Mouse (Mus musculus) CH12.LX (cell line): ENCODE measurements around the gene 1700009N14Rik. TPM values are rescaled to one million over a fixed set of nuclear protein-coding genes. Genes with fewer than 3 reads are reported as not detected.

Experiments
- DNase-seq: peaks from one replicate; pipeline ENCODE4 v3.0.0-alpha.2; 2013; ENCODE audit errors: extremely low read depth
- H3K27ac ChIP-seq: 2 replicates; pipeline ENCODE4 v1.5.1; 2012; ENCODE audit warnings: low read depth, mild to moderate bottlenecking, control low read depth, moderate library complexity; ENCODE audit not compliant: insufficient read depth
- H3K27me3 ChIP-seq: replicated peaks from 2 replicates; pipeline ENCODE3; 2012; ENCODE audit warnings: inconsistent platforms
- H3K36me3 ChIP-seq, 2 experiments: replicated peaks in 1 of 2; 2 replicates each; pipeline versions ENCODE3 to v1.6.1; 2012; ENCODE audit warnings: inconsistent platforms in 1 of 2, low read length in 1 of 2, mild to moderate bottlenecking in 1 of 2, mixed read lengths in 1 of 2, moderate library complexity in 1 of 2; ENCODE audit not compliant: control insufficient read depth in 1 of 2, insufficient read depth in 1 of 2
- H3K4me1 ChIP-seq, 2 experiments: 2 replicates each; pipeline ENCODE4 v1.6.1; 2012; ENCODE audit warnings: inconsistent platforms in 1 of 2, moderate library complexity in 1 of 2; ENCODE audit not compliant: insufficient read depth in 2 of 2, control insufficient read depth in 1 of 2
- H3K4me2 ChIP-seq: 2 replicates; pipeline ENCODE4 v1.6.1; 2012; ENCODE audit warnings: low read depth, mild to moderate bottlenecking, control low read depth; ENCODE audit not compliant: poor library complexity, insufficient read depth, severe bottlenecking
- H3K4me3 ChIP-seq, 3 experiments: fragments of 150-350 bp in 1 of 3; sonication (generic) in 1 of 3; replicated peaks in 1 of 3; 2 replicates each; pipeline versions ENCODE3 to v1.5.1; 2011 to 2012; ENCODE audit warnings: low read depth in 2 of 3, low read length in 2 of 3, mild to moderate bottlenecking in 2 of 3, moderate library complexity in 2 of 3, control low read depth in 1 of 3, improper control_type of control experiment in 1 of 3, inconsistent platforms in 1 of 3, mixed read lengths in 1 of 3; ENCODE audit not compliant: poor library complexity in 1 of 3
- H3K79me2 ChIP-seq: replicated peaks from 2 replicates; pipeline ENCODE4 v1.6.1; 2012; ENCODE audit warnings: mild to moderate bottlenecking, moderate library complexity; ENCODE audit not compliant: control insufficient read depth, poor library complexity, insufficient read depth, severe bottlenecking; ENCODE audit errors: extremely low read depth
- H3K9ac ChIP-seq: 2 replicates; pipeline ENCODE4 v1.6.1; 2012; ENCODE audit warnings: low read depth, mild to moderate bottlenecking, control low read depth, moderate library complexity; ENCODE audit not compliant: insufficient read depth
- H3K9me3 ChIP-seq: replicated peaks from 2 replicates; pipeline ENCODE3; 2012; ENCODE audit warnings: low read length, inconsistent platforms, mixed read lengths
- BHLHE40 ChIP-seq: IDR thresholded peaks from 2 replicates; pipeline ENCODE4 v1.6.1; 2011; ENCODE audit warnings: mild to moderate bottlenecking, low read depth, low read length, improper control_type of control experiment
- CHD1 ChIP-seq: IDR thresholded peaks from 2 replicates; pipeline ENCODE4 v1.6.1; 2012; ENCODE audit warnings: low read depth, low read length, improper control_type of control experiment, inconsistent platforms
- CHD2 ChIP-seq: IDR thresholded peaks from 2 replicates; pipeline ENCODE4 v1.6.1; 2011; ENCODE audit warnings: low read length, improper control_type of control experiment
- CTCF ChIP-seq, 2 experiments: IDR thresholded peaks in 1 of 2; conservative IDR thresholded peaks in 1 of 2; 2 replicates each; pipeline ENCODE4 v1.5.1; 2011 to 2012; ENCODE audit warnings: low read depth in 2 of 2, low read length in 2 of 2, improper control_type of control experiment in 1 of 2, inconsistent platforms in 1 of 2, mild to moderate bottlenecking in 1 of 2, moderate library complexity in 1 of 2
- E2F4 ChIP-seq: IDR thresholded peaks from 2 replicates; pipeline ENCODE4 v1.6.1; 2011; ENCODE audit warnings: low read depth, low read length, improper control_type of control experiment; ENCODE audit not compliant: insufficient replicate concordance
- ELF1 ChIP-seq: IDR thresholded peaks from 2 replicates; pipeline ENCODE4 v1.6.1; 2014; ENCODE audit warnings: low read depth, mild to moderate bottlenecking, inconsistent platforms, low read length, improper control_type of control experiment
- EP300 ChIP-seq: IDR thresholded peaks from 2 replicates; pipeline ENCODE4 v1.6.1; 2011; ENCODE audit warnings: low read length, improper control_type of control experiment
- ETS1 ChIP-seq: conservative IDR thresholded peaks from 2 replicates; pipeline ENCODE4 v1.6.1; 2012; ENCODE audit warnings: low read depth, mild to moderate bottlenecking, inconsistent platforms, low read length, improper control_type of control experiment, moderate library complexity
- GABPA ChIP-seq: IDR thresholded peaks from 2 replicates; pipeline ENCODE4 v1.6.1; 2012; ENCODE audit warnings: low read depth, low read length, improper control_type of control experiment, inconsistent platforms; ENCODE audit not compliant: insufficient replicate concordance
- HCFC1 ChIP-seq: IDR thresholded peaks from 2 replicates; pipeline ENCODE4 v1.6.1; 2012; ENCODE audit warnings: low read depth, mild to moderate bottlenecking, inconsistent platforms, low read length, improper control_type of control experiment
- IRF4 ChIP-seq: IDR thresholded peaks from 2 replicates; pipeline ENCODE4 v1.6.1; 2014; ENCODE audit warnings: low read depth, mild to moderate bottlenecking, inconsistent platforms, low read length, improper control_type of control experiment
- JUN ChIP-seq: IDR thresholded peaks from 2 replicates; pipeline ENCODE4 v1.6.1; 2011; ENCODE audit warnings: low read depth, mild to moderate bottlenecking, low read length, improper control_type of control experiment, moderate library complexity; ENCODE audit not compliant: insufficient read depth
- JUND ChIP-seq: conservative IDR thresholded peaks from 2 replicates; pipeline ENCODE4 v1.6.1; 2011; ENCODE audit warnings: low read depth, low read length, improper control_type of control experiment
- MAFK ChIP-seq: IDR thresholded peaks from 2 replicates; pipeline ENCODE4 v1.6.1; 2011; ENCODE audit warnings: low read length, improper control_type of control experiment; ENCODE audit not compliant: insufficient replicate concordance
- MAX ChIP-seq: IDR thresholded peaks from 2 replicates; pipeline ENCODE4 v1.6.1; 2011; ENCODE audit warnings: low read length, improper control_type of control experiment
- MAZ ChIP-seq: IDR thresholded peaks from 2 replicates; pipeline ENCODE4 v1.6.1; 2012; ENCODE audit warnings: low read depth, mild to moderate bottlenecking, inconsistent platforms, low read length, improper control_type of control experiment, moderate library complexity
- MEF2A ChIP-seq: IDR thresholded peaks from 2 replicates; pipeline ENCODE4 v1.6.1; 2014; ENCODE audit warnings: low read depth, mild to moderate bottlenecking, inconsistent platforms, low read length, improper control_type of control experiment, borderline replicate concordance
- NELFE ChIP-seq: IDR thresholded peaks from 2 replicates; pipeline ENCODE4 v1.6.1; 2011; ENCODE audit warnings: low read depth, low read length, improper control_type of control experiment
- NRF1 ChIP-seq: IDR thresholded peaks from 2 replicates; pipeline ENCODE4 v1.6.1; 2014; ENCODE audit warnings: low read depth, mild to moderate bottlenecking, inconsistent platforms, low read length, improper control_type of control experiment, moderate library complexity
- PAX5 ChIP-seq: IDR thresholded peaks from 2 replicates; pipeline ENCODE4 v1.6.1; 2012; ENCODE audit warnings: low read length, inconsistent platforms, mixed read lengths
- POLR2A ChIP-seq: IDR thresholded peaks from 2 replicates; pipeline ENCODE4 v1.6.1; 2011; ENCODE audit warnings: low read depth, mild to moderate bottlenecking, improper control_type of control experiment, low read length
- RAD21 ChIP-seq: IDR thresholded peaks from 2 replicates; pipeline ENCODE4 v1.6.1; 2011; ENCODE audit warnings: low read depth, mild to moderate bottlenecking, low read length, improper control_type of control experiment, moderate library complexity
- RCOR1 ChIP-seq: conservative IDR thresholded peaks from 2 replicates; pipeline ENCODE4 v1.6.1; 2012; ENCODE audit warnings: low read depth, mild to moderate bottlenecking, inconsistent platforms, low read length, improper control_type of control experiment
- SIN3A ChIP-seq: IDR thresholded peaks from 2 replicates; pipeline ENCODE4 v1.6.1; 2012; ENCODE audit warnings: low read length, improper control_type of control experiment, inconsistent platforms
- SMC3 ChIP-seq: IDR thresholded peaks from 2 replicates; pipeline ENCODE4 v1.6.1; 2011; ENCODE audit warnings: low read depth, low read length, improper control_type of control experiment
- TCF12 ChIP-seq: IDR thresholded peaks from 2 replicates; pipeline ENCODE4 v1.6.1; 2014; ENCODE audit warnings: low read depth, mild to moderate bottlenecking, inconsistent platforms, low read length, improper control_type of control experiment
- UBTF ChIP-seq: IDR thresholded peaks from 2 replicates; pipeline ENCODE4 v1.6.1; 2012; ENCODE audit warnings: low read depth, mild to moderate bottlenecking, inconsistent platforms, low read length, improper control_type of control experiment, moderate library complexity
- USF1 ChIP-seq: IDR thresholded peaks from 2 replicates; pipeline ENCODE4 v1.6.1; 2014; ENCODE audit warnings: low read depth, mild to moderate bottlenecking, inconsistent platforms, low read length, improper control_type of control experiment
- ZC3H11A ChIP-seq: IDR thresholded peaks from 2 replicates; pipeline ENCODE4 v1.6.1; 2012; ENCODE audit warnings: low read depth, mild to moderate bottlenecking, inconsistent platforms, low read length, improper control_type of control experiment
- ZMIZ1 ChIP-seq: IDR thresholded peaks from 2 replicates; pipeline ENCODE4 v1.6.1; 2012; ENCODE audit warnings: low read depth, mild to moderate bottlenecking, inconsistent platforms, low read length, improper control_type of control experiment
- dilution Hi-C: fragments of 300-500 bp; cut with MboI; formaldehyde crosslinking; loops from 2 replicates; pipeline ENCODE4 v1.14.3; 2020; ENCODE audit warnings: low sequenced_read_pairs; ENCODE audit not compliant: extremely low pct_unique_long_range_greater_than_20kb, extremely low pct_ligation_motif_present
- in situ Hi-C: fragments of 300-500 bp; cut with MboI; formaldehyde crosslinking; loops from 3 replicates; pipeline ENCODE4 v1.14.3; 2019; ENCODE audit warnings: low sequenced_read_pairs, low pct_ligation_motif_present, low pct_unique_long_range_greater_than_20kb, mixed read lengths
- polyA plus RNA-seq: library from polyadenylated mRNA; unstranded; fragments of >175 nt; gene quantifications from 2 replicates; pipeline ENCODE4 v1.2.1, GENCODE M21; 2012; ENCODE audit warnings: low read depth; ENCODE audit not compliant: insufficient read length
- total RNA-seq, 2 experiments: library from RNA; depleted of rRNA; stranded (reverse); fragments of 300-350 nt in 1 of 2; fragments of >200 nt in 1 of 2; gene quantifications; 2 replicates each; pipeline ENCODE4 v1.2.3; 2012 to 2014

1700009N14Rik gene
- total and polyA plus RNA-seq, 3 experiments = not detected

GRCm38 (mm10) chr4:39474291-39474690, 24.2 kb downstream of the 1700009N14Rik start:
- Histone ChIP-seq H3K9me3 (peaks cover 10% of the 10 kb centered on the region), H3K4me2 (no peak overlapping the region), H3K4me3 (no peak overlapping the region), H3K4me1 (no peaks in the 10 kb centered on the region), H3K9ac (no peak overlapping the region), H3K27me3 (no peaks in the 10 kb centered on the region), H3K79me2 (no peaks in the 10 kb centered on the region), H3K36me3 (no peaks in the 10 kb centered on the region), H3K27ac (no peak overlapping the region)
- in situ Hi-C loops (no loop called here), dilution Hi-C loops (no loop called here)
- TF ChIP-seq GABPA (no peak), SIN3A (no peak), MAZ (no peak), NRF1 (no peak), CHD2 (no peak), ELF1 (no peak), HCFC1 (no peak), UBTF (no peak), E2F4 (no peak), MEF2A (no peak), BHLHE40 (no peak), CTCF (conservative IDR thresholded peaks at IDR 0.05 in 1 of 2, IDR thresholded peaks at IDR 0.05 in 1 of 2; ENCODE audit: low read depth in 2 of 2, low read length in 2 of 2) (no peak), MAFK (no peak), IRF4 (no peak), ZMIZ1 (no peak), CHD1 (no peak), NELFE (no peak), ETS1 (no peak)
- peak; percentile 2 for DNase-seq

GRCm38 (mm10) chr4:39486393-39486792, 36.3 kb downstream of the 1700009N14Rik start:
- H3K27ac ChIP-seq = no peak overlapping the region
- no peaks in the 10 kb centered on the region for H3K27me3 ChIP-seq
- H3K9ac ChIP-seq = no peak overlapping the region
- DNase-seq = no peak
- in situ Hi-C loops (no loop called here), dilution Hi-C loops (no loop called here)
- no peaks in the 10 kb centered on the region for H3K9me3 ChIP-seq
- no peak overlapping the region for H3K4me2 ChIP-seq
- H3K36me3 ChIP-seq = no peaks in the 10 kb centered on the region
- no peak overlapping the region for H3K4me3 ChIP-seq
- no peaks in the 10 kb centered on the region for H3K4me1 ChIP-seq
- no peaks in the 10 kb centered on the region for H3K79me2 ChIP-seq
- TF ChIP-seq USF1 (no peak), TCF12 (no peak), EP300 (no peak), UBTF (no peak), SMC3 (no peak), RAD21 (no peak), ETS1 (no peak), PAX5 (no peak), CTCF (conservative IDR thresholded peaks at IDR 0.05 in 1 of 2, IDR thresholded peaks at IDR 0.05 in 1 of 2; ENCODE audit: low read depth in 2 of 2, low read length in 2 of 2) (no peak), ZC3H11A (no peak), MEF2A (no peak), MAX (no peak), JUND (no peak), BHLHE40 (no peak), POLR2A (no peak), RCOR1 (no peak), CHD1 (no peak), JUN (no peak)
